Mouse (Mus musculus) heart, postnatal 10 days (tissue): ENCODE measurements around the gene BC034090. TPM values are rescaled to one million over a fixed set of nuclear protein-coding genes. Genes with fewer than 3 reads are reported as not detected.

ENCODE experiments used
- DNase-seq, 2 experiments: peaks; one replicate each; pipeline ENCODE4 v3.0.0; 2021
- intact Hi-C: fragments of 180-260 bp; cut with DNase I; formaldehyde crosslinking; loops from one replicate; pipeline ENCODE4 v1.15.1; 2025
- total RNA-seq, 2 experiments: library from RNA; stranded (reverse); gene quantifications; 2 replicates each; pipeline ENCODE4 v1.2.3; 2021

Gene BC034090
- total RNA-seq, 2 experiments from 2014 or later: 53.6 to 56.7 TPM

GRCm38 (mm10) chr1:155245516-155245915, 1.3 kb upstream of the BC034090 start:
- DNase-seq: peak in 1 of 2 experiments; percentile 35
- intact Hi-C loops: loop anchor here (2.0 kb wide), 1 partner anchor 35 kb away; no protein-coding TSS in a partner anchor

GRCm38 (mm10) chr1:155244771-155245211, 547 bp upstream of the BC034090 start:
- DNase-seq: peak in 1 of 2 experiments; percentile 60
- intact Hi-C loops: loop anchor here (2.0 kb wide), 1 partner anchor 36 kb away; no protein-coding TSS in a partner anchor

- DNase-seq: no peak
- intact Hi-C loops: no loop called here
Measured at GRCm38 (mm10) chr1:155242488-155242745, 1.8 kb downstream of the BC034090 start.

GRCm38 (mm10) chr1:155241701-155242487, 2.4 kb downstream of the BC034090 start:
- intact Hi-C loops: no loop called here
- DNase-seq: peak in 1 of 2 experiments; percentile 41

- intact Hi-C loops: no loop called here
Measured at GRCm38 (mm10) chr1:155239962-155240717, 4.1 kb downstream of the BC034090 start.

GRCm38 (mm10) chr1:155239169-155239568, 5.1 kb downstream of the BC034090 start:
- intact Hi-C loops: no loop called here
- peak in 1 of 2 experiments; percentile 13 for DNase-seq

More at GRCm38 (mm10) chr1:155239962-155240717, 4.1 kb downstream of the BC034090 start:
- peak; percentile 73 to 78 for DNase-seq

GRCm38 (mm10) chr1:155238126-155238525, 6.1 kb downstream of the BC034090 start:
- intact Hi-C loops: no loop called here
- DNase-seq: peak in 1 of 2 experiments; percentile 6

GRCm38 (mm10) chr1:155237390-155237789, 6.9 kb downstream of the BC034090 start:
- intact Hi-C loops: no loop called here
- peak in 1 of 2 experiments; percentile 41 for DNase-seq

- intact Hi-C loops: no loop called here
- peak; percentile 65 to 80 for DNase-seq
Measured at GRCm38 (mm10) chr1:155236306-155237024, 7.8 kb downstream of the BC034090 start.

- peak in 1 of 2 experiments; percentile 25 for DNase-seq
- intact Hi-C loops: no loop called here
Measured at GRCm38 (mm10) chr1:155235641-155236040, 8.6 kb downstream of the BC034090 start.

- intact Hi-C loops: loop anchor here (5.0 kb wide), 1 partner anchor 293 kb away; no protein-coding TSS in a partner anchor
Measured at GRCm38 (mm10) chr1:155233931-155234607, 10.2 kb downstream of the BC034090 start.

GRCm38 (mm10) chr1:155233378-155233777, 10.9 kb downstream of the BC034090 start:
- DNase-seq: no peak
- intact Hi-C loops: loop anchor here (5.0 kb wide), 1 partner anchor 294 kb away; no protein-coding TSS in a partner anchor

More at GRCm38 (mm10) chr1:155233931-155234607, 10.2 kb downstream of the BC034090 start:
- DNase-seq: peak; percentile 89 to 90

- DNase-seq: no peak
- intact Hi-C loops: loop anchor here (5.0 kb wide), 1 partner anchor 295 kb away; no protein-coding TSS in a partner anchor
Measured at GRCm38 (mm10) chr1:155232786-155233185, 11.5 kb downstream of the BC034090 start.

- intact Hi-C loops: loop anchor here (5.0 kb wide), 1 partner anchor 295 kb away; no protein-coding TSS in a partner anchor
Measured at GRCm38 (mm10) chr1:155232385-155232784, 11.9 kb downstream of the BC034090 start.

GRCm38 (mm10) chr1:155229464-155230411, 14.5 kb downstream of the BC034090 start:
- intact Hi-C loops: loop anchor here (5.0 kb wide), 1 partner anchor 298 kb away; no protein-coding TSS in a partner anchor
- DNase-seq: peak; percentile 81

More at GRCm38 (mm10) chr1:155232385-155232784, 11.9 kb downstream of the BC034090 start:
- DNase-seq: no peak

GRCm38 (mm10) chr1:155223849-155224554, 20.2 kb downstream of the BC034090 start:
- DNase-seq: peak; percentile 88 to 90
- intact Hi-C loops: loop anchor here (1.0 to 5.0 kb wide), 2 partner anchors 57 to 437 kb away; no protein-coding TSS in a partner anchor

GRCm38 (mm10) chr1:155223036-155223435, 21.2 kb downstream of the BC034090 start:
- no peak for DNase-seq
- intact Hi-C loops: loop anchor here (5.0 kb wide), 1 partner anchor 436 kb away; no protein-coding TSS in a partner anchor
